Mouse (Mus musculus): Measurements from ENCODE around the gene Mical2.

Mical2 gene

DNA sequence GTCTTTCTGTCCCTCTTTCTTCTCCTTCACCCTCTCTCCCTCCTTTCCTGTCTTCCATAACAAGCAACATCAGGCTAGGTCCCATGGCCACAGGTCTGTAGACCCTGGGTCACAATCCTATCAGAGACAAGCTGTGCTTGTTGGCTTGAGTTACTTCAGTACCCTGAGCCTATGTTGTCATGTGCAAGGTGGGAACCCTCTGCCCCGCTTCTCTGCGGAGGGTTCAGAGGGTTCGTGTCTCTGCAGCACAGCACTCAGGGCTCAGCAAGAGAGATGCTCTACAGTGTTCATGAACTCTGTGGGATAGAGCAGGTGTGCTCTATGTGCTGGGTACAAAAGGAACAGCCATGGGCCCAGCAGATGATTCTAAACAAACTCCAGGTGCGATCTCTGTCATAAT is 16.0 kb upstream of the Mical2 start:
- DNase-seq, result no peak

DNA sequence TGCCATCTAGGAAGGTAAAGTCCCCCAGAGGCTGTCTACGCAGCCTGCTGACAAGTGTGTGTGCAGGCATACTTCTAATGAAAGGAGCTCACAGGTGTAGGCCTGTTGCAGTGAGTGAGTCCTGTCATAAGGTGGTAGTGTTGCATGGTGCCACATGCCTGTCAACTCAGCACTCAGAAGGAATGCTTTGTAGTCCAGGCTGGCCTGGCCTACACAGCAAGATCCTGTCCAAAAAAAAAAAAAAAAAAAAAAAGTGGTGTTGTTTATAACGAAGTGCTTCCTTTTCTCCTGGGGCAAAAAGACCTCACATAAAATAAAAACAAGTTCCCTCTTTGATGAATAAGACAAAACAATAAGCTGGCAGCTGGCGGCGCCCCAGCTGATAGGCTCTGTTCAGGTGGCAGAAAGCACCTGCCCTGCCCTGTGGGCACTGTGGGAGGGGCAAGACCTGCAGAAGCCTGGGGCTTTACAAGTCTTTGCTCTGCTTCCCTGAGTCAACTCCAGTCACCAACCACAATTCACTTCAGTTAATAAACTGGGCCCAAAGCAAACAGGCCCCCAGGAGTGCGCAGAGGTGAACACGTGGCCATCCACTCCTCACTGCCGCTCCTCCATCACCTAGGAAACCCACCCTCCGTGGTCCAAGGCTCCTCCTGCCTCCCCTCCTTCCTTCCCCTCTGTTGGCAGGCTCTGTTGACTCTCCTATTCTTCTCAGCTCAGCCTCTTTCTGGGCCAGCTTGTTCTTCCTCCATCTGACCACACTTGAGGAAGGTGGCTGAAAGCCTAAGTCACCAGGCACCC is 12.5 kb upstream of the Mical2 start:
- DNase-seq, result no peak

DNA sequence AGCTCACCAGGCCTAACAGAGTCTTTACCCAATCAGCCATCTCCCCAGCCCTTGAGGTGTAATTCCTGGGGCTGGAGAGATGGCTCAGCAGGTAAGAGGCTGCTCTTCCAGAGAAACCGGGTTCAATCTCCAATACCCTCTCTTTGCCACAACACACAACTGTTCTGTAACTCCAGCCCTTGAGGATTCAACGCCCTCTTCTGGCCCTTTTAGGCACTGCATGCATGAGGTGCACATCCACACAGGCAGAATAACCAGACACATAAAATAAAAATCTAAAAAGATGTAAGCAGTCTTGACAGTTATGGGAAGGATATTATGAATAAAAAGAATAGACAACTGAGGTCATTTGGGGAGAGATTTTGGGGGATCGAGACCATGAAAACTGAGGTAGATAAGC is 9.8 kb upstream of the Mical2 start:
- DNase-seq, result no peak

DNA sequence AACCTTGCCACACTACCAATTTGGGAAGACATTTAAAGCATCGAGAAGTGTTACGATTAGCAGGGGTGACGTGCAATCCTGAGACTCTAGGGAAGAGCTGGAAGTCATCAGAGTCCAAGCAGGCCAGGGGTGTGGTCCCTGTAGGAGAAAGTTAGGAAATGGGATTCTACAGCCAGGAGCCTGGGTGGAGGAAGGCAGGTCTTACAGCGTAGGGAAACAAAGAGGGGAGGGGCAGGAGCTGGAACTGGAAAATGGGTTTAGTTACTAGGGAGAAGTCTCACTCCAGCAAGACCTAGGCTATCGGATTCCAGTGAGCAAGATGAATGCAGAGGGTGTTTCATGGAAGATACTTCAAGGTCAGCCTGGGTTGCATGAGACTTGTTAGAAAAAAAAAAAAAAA is 8.9 kb upstream of the Mical2 start:
- DNase-seq, result no peak

DNA sequence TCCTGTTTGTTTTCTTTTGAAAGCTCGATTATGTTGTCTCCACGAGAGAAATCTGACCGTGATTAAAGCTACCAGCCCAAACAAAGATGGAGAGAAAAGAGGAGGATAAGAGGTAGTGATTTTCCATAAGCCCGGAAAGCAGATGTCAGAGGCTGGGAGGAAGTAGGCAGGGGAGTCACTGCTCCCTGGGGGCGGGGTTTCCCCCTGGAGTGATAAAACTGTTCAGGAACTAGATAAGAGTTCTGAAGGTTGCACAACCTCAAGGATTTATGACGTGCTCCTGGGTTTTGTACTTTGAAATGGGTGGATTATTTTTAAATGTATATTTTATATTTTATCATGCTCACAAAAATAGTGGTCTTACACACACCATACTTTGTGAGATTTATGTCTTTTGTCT is 8.4 kb upstream of the Mical2 start:
- no peak for DNase-seq

DNA sequence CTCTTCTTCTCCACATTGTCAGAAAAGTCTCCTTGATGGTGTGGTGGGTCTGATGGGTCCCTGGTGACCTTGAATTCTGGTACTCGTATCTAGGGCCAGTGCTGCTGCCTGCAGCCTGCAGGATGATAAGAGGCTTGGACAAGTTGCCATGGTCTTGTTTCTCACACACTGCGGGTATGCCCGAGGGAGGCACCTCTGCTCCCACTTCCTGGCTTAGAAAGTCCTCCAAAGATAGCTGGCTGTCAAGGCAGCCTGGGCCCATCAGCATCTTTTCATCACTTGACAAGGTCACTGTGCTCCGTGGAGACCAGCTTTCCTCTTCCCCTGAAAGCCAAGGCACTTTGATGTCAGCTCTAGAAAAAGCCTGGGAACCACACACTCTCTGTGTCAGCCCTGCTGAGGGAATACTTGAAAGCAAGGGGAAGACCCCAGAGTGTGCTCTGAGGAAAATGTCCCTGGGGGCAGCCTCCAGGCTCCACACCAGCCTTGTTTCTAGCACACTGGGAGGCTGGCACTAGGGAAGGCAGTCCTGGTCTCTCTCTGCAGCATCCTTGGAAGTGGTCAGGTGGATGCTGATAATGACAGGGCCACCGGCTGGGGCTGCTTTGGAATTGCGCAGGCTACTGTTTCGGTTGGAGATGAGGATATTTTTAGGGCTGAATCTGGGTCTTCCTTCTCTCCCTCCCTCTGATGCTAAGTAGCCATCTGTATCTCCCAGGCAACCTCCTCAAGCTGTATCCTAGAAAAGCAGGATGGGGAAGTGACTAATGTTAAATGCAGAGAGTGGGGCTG is 2.7 kb upstream of the Mical2 start:
- peak; percentile 21 for DNase-seq

DNA sequence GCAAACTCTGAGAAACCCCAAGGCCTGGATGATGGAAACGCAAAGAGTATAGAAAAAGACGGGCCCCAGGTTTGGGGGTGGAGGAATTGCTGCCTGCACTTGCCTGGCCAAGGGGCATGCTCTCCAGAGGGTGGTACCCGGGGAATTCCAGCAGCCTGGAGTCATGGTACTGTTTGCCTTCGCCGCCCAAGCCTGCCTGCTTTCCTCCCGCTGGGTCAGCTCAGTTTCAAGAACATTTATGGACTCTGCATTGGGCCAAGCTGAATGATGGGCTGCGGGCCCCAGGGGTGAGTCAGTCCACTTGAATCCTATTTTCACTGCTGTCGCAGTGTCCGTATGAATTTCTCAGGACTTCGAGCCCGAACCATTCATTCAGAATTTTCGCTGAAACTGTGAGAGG is 802 bp upstream of the Mical2 start:
- no peak for DNase-seq

DNA sequence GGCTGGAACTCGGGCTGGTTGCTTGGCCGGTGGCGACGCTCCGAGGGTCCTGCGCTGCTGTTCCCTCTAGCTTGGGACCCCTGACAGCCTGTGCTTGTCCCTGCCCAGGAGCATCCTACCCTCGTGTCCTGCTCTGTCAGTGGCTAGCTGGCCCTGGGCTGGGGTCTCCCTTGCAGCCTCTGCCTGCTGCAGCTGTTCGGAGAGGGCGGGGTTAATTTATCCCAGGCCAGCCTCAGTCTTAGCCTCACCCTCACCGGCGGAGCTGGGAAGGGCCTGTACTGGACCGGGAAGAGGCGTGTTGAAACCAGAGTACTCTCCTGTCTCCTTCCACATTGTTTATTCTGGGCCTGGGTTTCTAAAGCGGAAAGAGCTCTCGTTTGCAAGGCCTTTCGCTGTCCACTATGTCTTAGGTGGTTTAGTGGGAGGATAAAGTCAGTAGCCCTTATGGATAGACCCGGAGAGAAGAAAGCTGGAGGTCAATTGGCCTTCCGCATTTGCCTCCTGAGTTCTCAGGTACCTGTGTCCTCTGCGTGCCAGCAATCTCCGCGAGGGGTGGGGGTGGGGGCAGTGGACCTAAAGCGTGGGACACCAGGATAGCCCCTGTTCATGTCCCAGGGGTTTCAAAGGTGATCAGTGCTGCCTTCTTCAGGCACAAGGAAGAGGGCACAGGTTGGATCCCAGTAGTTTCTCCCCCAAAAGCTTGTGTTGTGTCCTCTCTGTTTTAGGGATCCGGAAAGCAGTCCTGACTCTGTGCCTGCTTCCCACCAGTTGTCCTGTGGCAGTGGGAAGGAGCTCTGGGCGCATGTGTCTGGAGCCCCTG is 1.0 kb downstream of the Mical2 start:
- DNase-seq, result peak; percentile 55

DNA sequence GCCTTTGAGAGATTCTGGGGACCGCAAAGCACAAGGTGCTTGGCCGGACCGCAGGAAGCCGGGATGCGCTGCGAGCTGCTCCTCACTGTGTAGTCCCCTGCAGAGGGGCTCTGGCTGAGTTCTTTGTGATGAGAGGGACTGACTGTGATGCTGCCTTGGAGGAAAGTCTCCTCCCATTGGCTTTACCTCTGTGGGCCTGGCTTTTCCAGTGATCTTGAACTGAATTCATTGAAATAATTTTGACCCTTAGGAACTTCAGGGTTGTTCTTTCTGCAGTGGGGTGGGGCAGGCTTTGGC is 1.6 kb downstream of the Mical2 start:
- DNase-seq, result no peak

DNA sequence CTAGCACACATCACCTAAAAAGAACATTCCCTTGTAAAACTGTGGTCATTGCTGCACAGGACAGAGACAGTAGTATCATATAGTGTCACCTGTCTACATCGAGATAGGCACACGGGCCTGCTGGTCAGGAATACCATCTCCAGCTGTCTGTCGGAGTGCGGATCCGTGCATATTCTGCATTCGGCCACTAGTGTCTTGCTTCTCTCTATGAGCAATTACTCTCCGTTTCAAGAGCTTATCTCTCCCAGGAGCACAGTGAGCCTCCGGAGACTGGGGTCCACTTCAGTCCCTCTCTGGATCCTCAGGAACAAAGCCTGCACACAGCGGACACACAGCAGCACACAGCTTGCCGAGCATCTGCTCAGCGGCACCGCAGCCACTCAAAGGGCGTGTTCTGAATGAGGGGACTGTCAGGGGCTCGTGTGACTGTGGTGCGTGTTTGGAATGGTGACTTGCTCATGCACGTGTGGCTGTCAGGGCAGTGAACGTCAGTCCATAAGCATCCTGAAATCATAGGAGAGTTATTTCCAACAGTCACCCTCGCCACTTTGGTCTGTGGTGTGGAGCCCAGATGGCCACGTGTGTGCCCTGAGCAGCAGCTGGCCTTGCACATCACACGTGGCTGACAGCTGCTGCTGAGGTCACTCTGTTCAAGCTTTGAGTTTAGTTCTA is 3.3 kb downstream of the Mical2 start:
- peak; percentile 64 for DNase-seq

DNA sequence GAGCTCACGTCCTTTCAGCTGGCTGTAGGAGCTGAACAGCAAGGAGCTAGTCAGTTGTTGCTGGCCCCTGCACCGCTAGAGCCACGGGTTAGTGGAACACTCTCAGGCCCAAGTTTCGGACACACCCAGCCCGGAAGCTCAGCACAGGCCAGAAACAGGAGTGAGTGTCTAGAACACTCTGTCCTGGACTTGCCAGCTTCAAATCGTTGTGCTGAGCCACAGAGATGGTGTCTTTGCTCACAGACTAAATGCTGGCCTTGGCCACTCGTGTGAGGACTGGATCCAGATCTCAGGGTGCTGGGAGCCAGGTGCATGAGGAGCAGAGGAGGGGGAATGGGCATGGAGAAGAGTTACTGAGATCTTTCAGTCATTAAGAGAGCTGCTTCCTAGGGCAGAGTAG is 6.1 kb downstream of the Mical2 start:
- DNase-seq, result no peak

DNA sequence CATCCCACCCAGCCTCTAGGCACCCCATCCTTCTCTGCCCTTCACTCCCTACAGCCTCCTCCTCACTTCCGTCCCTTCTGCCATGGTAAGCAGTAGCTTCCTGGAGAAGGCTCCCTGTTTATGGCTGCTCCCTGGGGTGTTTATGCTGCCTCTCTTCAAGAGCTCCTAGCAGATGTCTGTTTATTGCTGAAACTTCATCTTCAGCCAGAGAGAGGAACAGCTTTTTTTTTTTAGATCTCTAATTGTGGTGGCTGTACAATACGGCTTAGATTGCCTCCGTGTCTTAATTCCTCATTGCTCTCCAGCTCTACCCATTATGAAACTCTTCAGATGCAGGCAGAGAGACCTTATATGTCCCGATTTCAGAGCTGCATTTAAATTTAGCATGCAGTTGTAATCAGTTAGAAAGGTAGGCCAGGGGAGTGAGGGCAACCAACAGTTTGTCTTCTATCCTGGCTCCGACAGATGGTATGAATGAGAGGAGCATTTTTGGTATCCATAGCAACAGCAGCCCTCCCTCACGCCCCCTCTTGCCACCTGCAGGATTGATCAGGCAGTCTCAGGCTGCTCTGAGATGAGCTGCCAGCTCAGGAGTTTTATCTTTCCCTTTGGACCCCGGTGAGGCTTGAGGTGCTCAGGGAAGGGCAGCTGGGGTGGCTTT is 7.8 kb downstream of the Mical2 start:
- DNase-seq, result peak; percentile 82

DNA sequence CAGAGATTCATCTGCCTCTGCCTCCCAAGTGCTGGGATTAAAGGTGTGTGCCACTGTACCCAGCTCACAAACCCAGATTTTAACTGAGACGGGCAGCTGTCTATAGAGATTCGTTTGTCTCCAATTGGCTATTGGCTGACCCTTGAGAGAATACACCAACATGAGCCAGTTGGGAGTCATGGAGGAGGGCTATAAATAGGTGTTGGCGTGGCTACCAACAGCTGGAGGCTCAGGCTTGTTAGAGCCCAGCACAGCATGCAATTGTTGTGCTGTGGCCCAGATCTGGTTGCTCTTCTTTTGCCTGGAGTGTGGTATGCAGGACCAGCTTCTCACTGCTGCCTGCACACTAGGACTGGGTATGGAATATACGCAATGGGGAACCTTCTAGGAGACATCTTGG is 8.8 kb downstream of the Mical2 start:
- DNase-seq, result peak; percentile 57

DNA sequence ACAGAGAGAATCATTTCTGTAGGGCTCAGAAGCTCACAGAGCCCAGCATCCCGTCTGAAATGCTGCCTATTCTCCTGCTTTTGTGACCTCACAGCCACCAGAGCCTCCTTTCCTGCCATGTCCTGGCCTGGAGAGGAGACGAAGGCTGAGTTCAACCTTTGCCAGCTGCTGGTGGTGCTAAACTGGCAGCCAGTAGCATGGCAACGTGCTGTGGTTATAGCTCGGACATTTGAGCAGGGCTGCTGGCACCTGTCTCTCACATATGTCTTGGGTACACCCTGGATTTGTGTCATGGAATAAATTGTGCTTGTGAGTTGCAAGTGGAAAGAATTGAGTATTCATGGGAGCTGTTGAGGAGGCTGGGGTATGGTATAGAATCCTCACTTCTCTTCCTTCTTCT is 9.8 kb downstream of the Mical2 start:
- no peak for DNase-seq

DNA sequence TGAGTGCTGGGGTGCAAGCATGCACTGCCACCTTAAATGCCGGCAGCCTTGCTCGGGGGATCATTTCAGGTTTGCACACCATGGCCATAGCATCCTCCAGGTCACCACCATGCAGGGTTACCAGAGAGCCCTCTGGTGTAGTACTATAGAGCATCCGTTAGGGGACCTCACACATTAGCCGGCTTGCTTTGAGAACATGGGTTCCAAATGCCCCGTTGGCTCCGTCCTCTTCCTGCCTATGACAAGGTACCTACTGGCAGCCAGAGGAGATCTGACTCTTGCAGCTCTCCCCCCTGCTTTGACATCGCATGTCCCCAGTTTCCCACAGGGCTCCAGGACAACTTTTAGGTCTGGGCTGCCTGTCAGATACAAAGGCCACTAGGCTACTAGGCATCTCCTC is 11.6 kb downstream of the Mical2 start:
- DNase-seq, result no peak

DNA sequence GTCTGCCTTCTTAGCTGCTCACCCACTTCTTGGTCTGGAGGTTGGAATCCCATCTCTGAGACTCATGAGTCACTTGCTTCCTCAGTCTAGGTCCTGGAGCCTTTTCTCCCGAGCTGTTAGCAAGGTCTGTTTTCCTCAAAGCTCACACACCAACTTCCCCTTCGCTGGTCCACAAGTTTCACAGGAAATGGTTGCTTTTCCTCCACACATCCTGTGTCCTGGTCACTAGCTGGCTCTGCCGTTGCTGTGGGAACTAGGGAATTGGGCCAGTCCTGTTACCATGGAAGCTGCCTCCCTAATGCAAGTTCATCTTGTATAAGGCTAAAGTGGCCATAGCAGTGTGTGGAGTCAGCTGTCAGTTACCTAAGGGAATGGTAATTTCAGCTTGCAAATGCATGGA is 12.2 kb downstream of the Mical2 start:
- no peak for DNase-seq

DNA sequence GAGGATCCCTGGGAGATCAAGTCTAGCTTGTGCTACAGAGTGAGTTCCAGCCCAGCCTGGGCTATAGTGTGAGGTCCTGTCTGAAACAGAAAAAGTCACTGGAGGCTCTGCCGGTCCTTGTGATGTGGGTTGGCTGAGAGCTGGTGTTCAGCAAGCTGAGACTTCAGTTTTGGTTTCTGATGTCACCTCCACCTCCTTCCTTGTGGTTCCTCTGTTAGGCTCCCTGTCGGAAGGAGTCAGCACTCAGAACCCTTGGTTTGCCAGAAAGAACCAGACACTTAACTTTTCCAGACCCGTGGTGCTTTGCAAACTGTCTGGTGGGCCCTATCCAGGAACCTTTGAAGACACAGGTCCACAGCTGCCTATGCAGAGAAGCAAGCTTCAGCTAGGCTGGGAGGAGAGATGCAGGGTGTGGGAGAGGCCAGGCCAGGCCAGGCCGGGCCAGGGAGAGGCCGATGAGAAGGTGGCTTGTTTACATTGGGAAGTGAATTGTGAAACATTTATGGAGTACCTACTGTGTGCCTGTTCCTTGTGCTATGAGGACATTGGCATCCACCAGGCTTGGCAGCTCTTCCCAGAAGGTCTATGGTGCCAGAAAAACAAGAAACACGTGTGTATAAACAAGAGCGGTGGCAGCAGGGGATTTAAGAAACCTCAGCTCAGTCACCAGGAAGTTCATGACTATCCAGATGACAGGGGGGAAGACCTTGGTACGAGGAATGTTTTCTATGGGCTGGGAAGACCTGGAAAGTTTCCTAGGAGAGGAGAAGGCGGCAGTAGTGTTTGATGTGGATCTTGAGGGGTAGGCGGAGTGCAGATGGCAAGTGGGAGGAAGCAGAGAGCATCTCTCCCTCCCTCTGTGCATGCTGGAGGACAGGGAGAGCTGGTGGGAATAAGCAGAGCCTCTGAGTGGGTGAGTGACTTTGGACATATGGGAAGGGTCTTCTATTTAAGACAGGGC is 13.4 kb downstream of the Mical2 start:
- no peak for DNase-seq

DNA sequence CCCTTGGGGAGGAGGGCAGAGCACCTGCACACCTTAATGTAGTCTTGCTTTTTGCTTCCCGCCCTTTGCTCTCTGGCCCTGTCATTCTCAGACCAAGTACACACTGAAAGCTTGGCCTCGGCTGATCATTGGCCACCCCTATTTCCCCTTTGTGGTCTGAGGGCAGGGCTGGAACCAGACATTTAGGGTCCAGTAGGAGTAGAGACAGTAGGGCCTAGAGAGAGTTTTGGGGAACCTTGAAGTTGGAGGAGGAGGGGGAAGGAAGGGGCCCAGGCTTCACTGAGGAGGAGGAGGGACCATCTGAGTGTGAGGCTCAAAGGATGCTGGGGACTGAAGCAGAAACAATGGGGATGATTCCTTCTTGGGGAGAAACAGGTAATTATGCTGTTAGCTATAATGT is 15.1 kb downstream of the Mical2 start:
- DNase-seq, result no peak

DNA sequence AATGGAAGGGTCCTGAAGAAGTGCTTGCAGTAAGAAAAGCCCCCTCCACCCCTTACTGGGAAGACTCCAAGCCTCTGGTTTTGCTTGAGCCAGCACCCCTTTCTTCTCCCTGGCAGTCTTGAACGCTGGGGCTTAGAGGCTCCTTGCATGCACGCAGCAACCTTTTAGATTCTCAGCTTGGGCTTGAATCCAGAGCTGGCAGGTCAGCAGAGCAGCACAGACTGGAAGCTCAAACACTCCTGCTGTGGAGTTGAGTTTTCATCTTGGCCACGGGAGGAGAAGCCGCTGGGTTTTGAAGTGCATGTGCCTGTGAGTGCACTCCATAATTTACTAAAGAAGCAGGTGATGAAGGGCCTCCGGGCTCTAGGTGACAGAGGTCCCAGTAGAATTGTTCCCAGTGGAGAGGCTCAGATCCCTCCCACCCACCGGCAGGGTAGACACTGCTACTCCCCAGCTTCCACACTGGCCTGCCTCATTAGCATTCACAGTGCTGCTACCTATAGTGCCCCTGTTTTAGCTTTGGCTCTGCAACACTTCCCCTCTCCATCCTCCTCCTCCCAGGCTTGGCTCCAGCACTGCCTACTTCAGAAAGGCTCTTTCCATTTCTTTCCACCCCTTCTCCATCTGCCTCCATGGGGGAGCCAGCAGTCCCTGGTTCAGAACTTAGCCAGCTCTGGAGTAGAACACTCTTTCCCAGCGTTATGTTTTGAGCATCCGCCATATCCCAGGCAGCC is 15.7 kb downstream of the Mical2 start:
- DNase-seq, result no peak

DNA sequence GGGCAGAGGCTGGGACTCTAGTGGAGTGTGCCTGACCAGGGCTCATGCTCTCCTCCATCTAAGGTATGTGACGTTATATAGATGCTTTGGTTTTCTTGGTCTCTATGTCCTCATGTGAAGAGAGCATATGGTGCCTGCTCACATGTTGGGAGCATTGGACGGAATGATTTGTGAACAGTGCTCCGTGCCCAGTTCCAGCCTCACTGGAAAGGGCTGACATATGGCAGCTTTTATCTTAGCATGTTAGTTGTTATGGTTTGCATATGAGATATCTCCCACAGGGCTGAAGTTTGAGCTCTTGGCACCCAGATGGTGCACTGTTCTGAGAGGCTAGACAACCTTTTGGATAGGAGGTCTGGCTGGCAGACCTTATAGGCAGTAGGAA is 16.3 kb downstream of the Mical2 start:
- no peak for DNase-seq

DNA sequence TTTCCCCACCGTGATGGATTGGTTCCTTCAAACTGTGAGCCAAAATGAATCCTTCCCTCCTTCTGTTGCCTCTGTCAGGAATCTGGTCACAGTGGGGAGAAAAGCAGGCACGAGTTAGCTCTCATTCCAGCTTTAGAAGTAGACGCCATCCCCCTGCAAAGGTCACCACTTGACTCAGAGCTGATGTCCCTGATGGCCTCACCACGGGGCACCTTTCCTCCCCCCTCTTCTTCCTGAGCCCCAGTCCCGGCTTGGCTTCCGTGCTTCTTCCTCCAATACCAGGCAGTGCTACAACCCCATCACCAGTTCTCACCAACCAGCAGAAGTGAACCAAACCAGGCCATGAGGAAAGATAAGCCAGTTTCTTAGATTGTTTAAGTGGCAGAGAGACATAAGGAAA is 16.9 kb downstream of the Mical2 start:
- no peak for DNase-seq

Data from retina, postnatal 1 day (tissue).